Mouse (Mus musculus) cerebellum, adult 2 months (tissue): ENCODE measurements around the gene Yipf3. TPM values are rescaled to one million over a fixed set of nuclear protein-coding genes. Genes with fewer than 3 reads are reported as not detected.

Source experiments
- DNase-seq, 2 experiments: peaks; one replicate each; pipeline ENCODE4 v3.0.0; 2021
- H3K27ac ChIP-seq: fragments of 200-500 bp; 2 replicates; pipeline ENCODE4 v1.5.1; 2012; ENCODE audit warnings: low read length, control low read depth, inconsistent platforms; ENCODE audit not compliant: insufficient read depth
- H3K27me3 ChIP-seq: fragments of 200-500 bp; 2 replicates; pipeline ENCODE4 v1.6.1; 2012; ENCODE audit warnings: inconsistent platforms, mild to moderate bottlenecking, low read length, moderate library complexity; ENCODE audit not compliant: control insufficient read depth, insufficient read depth
- H3K4me1 ChIP-seq: fragments of 200-500 bp; 2 replicates; pipeline ENCODE4 v1.6.1; 2011; ENCODE audit warnings: low read length; ENCODE audit not compliant: control insufficient read depth, insufficient read depth
- H3K4me3 ChIP-seq: fragments of 200-500 bp; replicated peaks from 2 replicates; pipeline ENCODE3; 2011; ENCODE audit warnings: mild to moderate bottlenecking, low read depth, low read length, control low read depth; ENCODE audit not compliant: insufficient read depth
- CTCF ChIP-seq: fragments of 200-500 bp; IDR thresholded peaks from 2 replicates; pipeline ENCODE4 v1.5.1; 2011; ENCODE audit warnings: low read depth, mild to moderate bottlenecking, control low read depth, low read length, moderate library complexity, borderline replicate concordance; ENCODE audit not compliant: insufficient read depth
- POLR2A ChIP-seq: fragments of 200-500 bp; IDR thresholded peaks from 2 replicates; pipeline ENCODE4 v1.6.1; 2011; ENCODE audit warnings: low read length, control low read depth, borderline replicate concordance; ENCODE audit not compliant: insufficient read depth
- WGBS: fragments of 180-500 bp; shearing (Covaris S2); methylation state at CpG from one replicate; pipeline ENCODE4 v1.1.7; 2018; 5-methylcytosine and 5-hydroxymethylcytosine counted together
- polyA plus RNA-seq: library from polyadenylated mRNA; depleted of rRNA; stranded (reverse); fragments of >200 nt; gene quantifications from 2 replicates; pipeline ENCODE4 v1.2.3, GENCODE M21; 2012

Yipf3 gene
- polyA plus RNA-seq, 1 experiment, result 111 TPM

GRCm38 (mm10) chr17:46244579-46244978 is 3.3 kb upstream of the Yipf3 start:
- WGBS, result 34% methylated on average over 10 of the region's 10 CpGs
- TF ChIP-seq POLR2A, result no peak
- TF ChIP-seq CTCF, result no peak
- H3K27me3 ChIP-seq, result no peaks in the 10 kb centered on the region
- no peak overlapping the region for H3K27ac ChIP-seq
- H3K4me3 ChIP-seq, result no peak overlapping the region
- H3K4me1 ChIP-seq, result peaks cover 9% of the 10 kb centered on the region
- peak; percentile 25 to 26 for DNase-seq

GRCm38 (mm10) chr17:46248189-46248522 is 276 bp downstream of the Yipf3 start:
- WGBS, result under 1% methylated on average over 37 of the region's 37 CpGs
- Histone ChIP-seq H3K27me3 (no peaks in the 10 kb centered on the region), H3K4me3 (peak overlapping the region; percentile 94), H3K4me1 (peaks cover 9% of the 10 kb centered on the region), H3K27ac (peak overlapping the region; percentile 67)
- DNase-seq, result no peak
- TF ChIP-seq POLR2A (no peak), CTCF (no peak)

GRCm38 (mm10) chr17:46251174-46251573 is 3.3 kb downstream of the Yipf3 start:
- 71% methylated on average over 7 of the region's 7 CpGs for WGBS

GRCm38 (mm10) chr17:46252571-46253451 is 4.9 kb downstream of the Yipf3 start:
- Histone ChIP-seq H3K4me1 (peaks cover 14% of the 10 kb centered on the region), H3K27ac (no peak overlapping the region), H3K27me3 (no peaks in the 10 kb centered on the region), H3K4me3 (no peak overlapping the region)
- DNase-seq, result peak; percentile 31 to 34
- 52% methylated on average over 14 of the region's 14 CpGs for WGBS
- 0 out of 2 replicates have a peak, but pooled peaks have one; percentile 6 for TF ChIP-seq POLR2A
- TF ChIP-seq CTCF, result peak; percentile 36; the same call in 1 of the 2 replicates

More at GRCm38 (mm10) chr17:46251174-46251573, 3.3 kb downstream of the Yipf3 start:
- Histone ChIP-seq H3K27me3 (no peaks in the 10 kb centered on the region), H3K4me1 (peaks cover 19% of the 10 kb centered on the region), H3K4me3 (no peak overlapping the region), H3K27ac (no peak overlapping the region)
- peak in 1 of 2 experiments; percentile 29 for DNase-seq
- TF ChIP-seq POLR2A (no peak), CTCF (0 out of 2 replicates have a peak, but pooled peaks have one; percentile 13)

GRCm38 (mm10) chr17:46253452-46254084 is 5.7 kb downstream of the Yipf3 start, which contains the start of gene Lrrc73:
TSS of gene Lrrc73 (plus strand) at chr17:46253531.
- DNase-seq, result peak; percentile 92 to 93
- WGBS, result 1% methylated on average over 47 of the region's 48 CpGs
- H3K27me3 ChIP-seq, result no peaks in the 10 kb centered on the region
- H3K4me3 ChIP-seq, result peak within 1 kb of the TSS; percentile 74
- no peak for TF ChIP-seq POLR2A
- no peak for TF ChIP-seq CTCF
- H3K4me1 ChIP-seq, result peaks cover 14% of the 10 kb centered on the region
- no peak within 1 kb of the TSS for H3K27ac ChIP-seq

- no peak for TF ChIP-seq POLR2A
- under 1% methylated on average over 37 of the region's 54 CpGs for WGBS
- H3K27me3 ChIP-seq, result no peaks in the 10 kb centered on the region
- H3K4me1 ChIP-seq, result peaks cover 13% of the 10 kb centered on the region
- peak; percentile 58 to 71 for DNase-seq
- H3K27ac ChIP-seq, result no peak overlapping the region
- peak overlapping the region; percentile 74 for H3K4me3 ChIP-seq
These were observed 6.2 kb downstream of the Yipf3 start for GRCm38 (mm10) chr17:46254106-46254505.

GRCm38 (mm10) chr17:46255147-46255546 is 7.3 kb downstream of the Yipf3 start:
- peaks cover 10% of the 10 kb centered on the region for H3K4me1 ChIP-seq
- TF ChIP-seq POLR2A, result no peak
- no peak for TF ChIP-seq CTCF
- H3K4me3 ChIP-seq, result no peak overlapping the region
- 42% methylated on average over 6 of the region's 6 CpGs for WGBS
- no peaks in the 10 kb centered on the region for H3K27me3 ChIP-seq
- no peak overlapping the region for H3K27ac ChIP-seq
- peak in 1 of 2 experiments; percentile 29 for DNase-seq
